Mouse (Mus musculus) splenic B cell, adult 2 months (primary cell): ENCODE measurements around the gene Tmtc1.

Experiments used
- DNase-seq: peaks from one replicate; pipeline ENCODE4 v3.0.0-alpha.2; 2011; ENCODE audit warnings: low read depth, low spot score
- H3K27me3 ChIP-seq: 2 replicates; pipeline ENCODE4 v1.6.1; 2012; ENCODE audit warnings: mild to moderate bottlenecking, low read length, moderate library complexity, mixed read lengths; ENCODE audit not compliant: control insufficient read depth, poor library complexity, insufficient read depth, severe bottlenecking
- H3K36me3 ChIP-seq: 2 replicates; pipeline ENCODE4 v1.6.1; 2012; ENCODE audit warnings: mild to moderate bottlenecking, low read length, moderate library complexity, mixed read lengths; ENCODE audit not compliant: control insufficient read depth, poor library complexity, insufficient read depth, severe bottlenecking

The Tmtc1 gene

GRCm38 (mm10) chr6:148193972-148194701, 250.1 kb downstream of the Tmtc1 start:
- H3K36me3 ChIP-seq: peaks cover 7% of the 10 kb centered on the region; the same call in 1 of the 2 replicates
- no peaks in the 10 kb centered on the region for H3K27me3 ChIP-seq
- no peak for DNase-seq

- no peak for DNase-seq
- H3K27me3 ChIP-seq: no peaks in the 10 kb centered on the region
- peaks cover 20% of the 10 kb centered on the region for H3K36me3 ChIP-seq
These were observed 258.5 kb downstream of the Tmtc1 start for GRCm38 (mm10) chr6:148185694-148186093.
